Mouse (Mus musculus) liver, embryonic 12.5 days (tissue): ENCODE results near the gene Gprc5c. TPM values are rescaled to one million over a fixed set of nuclear protein-coding genes. Genes with fewer than 3 reads are reported as not detected.

Source experiments
- polyA plus RNA-seq: library from polyadenylated mRNA; unstranded; fragments of >200 nt; fragmentation: Nextera tagmentation; extraction: Ambion mirVana; gene quantifications from 2 replicates; pipeline ENCODE4 v1.2.1, GENCODE M21; 2016

Gene Gprc5c
- polyA plus RNA-seq, 1 experiment from 2014 or later, result 14.3 TPM

Other genes starting within 250 kb of the Gprc5c start
- gene Rpl38, start 182.6 kb upstream of the Gprc5c start, polyA plus RNA-seq, result 1,173 and 1,181 TPM in 2 replicates
- 5.6 and 6.1 TPM in 2 replicates for gene Ttyh2, start 175.7 kb upstream of the Gprc5c start, polyA plus RNA-seq
- gene Dnaic2, start 123.7 kb upstream of the Gprc5c start, polyA plus RNA-seq, result 0.05 TPM in 1 of 2 replicates, not detected in the other
- 0.13 TPM in 1 of 2 replicates, not detected in the other for gene Kif19a, start 85.8 kb upstream of the Gprc5c start, polyA plus RNA-seq
- gene Btbd17, start 55.2 kb upstream of the Gprc5c start, polyA plus RNA-seq, result not detected in 2 replicates
- not detected in 2 replicates for gene Gpr142, start 52.2 kb upstream of the Gprc5c start, polyA plus RNA-seq
- gene Cd300a, start 38.9 kb downstream of the Gprc5c start, polyA plus RNA-seq, result 3.7 and 4.6 TPM in 2 replicates
- gene Cd300lb, start 83.2 kb downstream of the Gprc5c start, polyA plus RNA-seq, result 0.39 and 0.67 TPM in 2 replicates
- gene Cd300c, start 118.0 kb downstream of the Gprc5c start, polyA plus RNA-seq, result not detected in 2 replicates
- 0.48 and 0.67 TPM in 2 replicates for gene Cd300ld, start 138.8 kb downstream of the Gprc5c start, polyA plus RNA-seq
- 3.0 and 3.4 TPM in 2 replicates for gene Cd300c2, start 150.7 kb downstream of the Gprc5c start, polyA plus RNA-seq
- gene Cd300ld2, start 165.0 kb downstream of the Gprc5c start, polyA plus RNA-seq, result not detected in 2 replicates
- gene Cd300ld4, start 175.9 kb downstream of the Gprc5c start, polyA plus RNA-seq, result not detected in 2 replicates
- gene Cd300ld5, start 186.6 kb downstream of the Gprc5c start, polyA plus RNA-seq, result not detected in 2 replicates
- gene Cd300ld3, start 197.3 kb downstream of the Gprc5c start, polyA plus RNA-seq, result 0.23 TPM in 1 of 2 replicates, not detected in the other
- gene Cd300e, start 211.0 kb downstream of the Gprc5c start, polyA plus RNA-seq, result 0.50 and 0.61 TPM in 2 replicates
- gene Rab37, start 240.3 kb downstream of the Gprc5c start, polyA plus RNA-seq, result 4.7 and 6.1 TPM in 2 replicates